Mouse (Mus musculus) liver, embryonic 15.5 days (tissue): ENCODE data around the gene Snx14. TPM values are rescaled to one million over a fixed set of nuclear protein-coding genes. Genes with fewer than 3 reads are reported as not detected.
A peak's percentile ranks its signal among the peaks of the same experiment; 100 is the strongest.

Experiments
- ATAC-seq: fragments of 200-750 bp; cut with Nextera tagmentation; 2 replicates; pipeline ENCODE4 v1.8.0; 2017; ENCODE audit warnings: moderate number of reproducible peaks, mild to moderate bottlenecking, moderate library complexity; ENCODE audit not compliant: insufficient read depth
- H3K27ac ChIP-seq: fragments of 300-500 bp; sonication (generic); replicated peaks from 2 replicates; pipeline ENCODE4 v1.5.1; 2015; ENCODE audit warnings: mild to moderate bottlenecking, inconsistent platforms
- H3K27me3 ChIP-seq: fragments of 300-500 bp; sonication (generic); 2 replicates; pipeline ENCODE4 v1.6.1; 2015; ENCODE audit warnings: mild to moderate bottlenecking, inconsistent platforms
- H3K36me3 ChIP-seq: fragments of 300-500 bp; sonication (generic); replicated peaks from 2 replicates; pipeline ENCODE4 v1.6.1; 2015; ENCODE audit warnings: moderate library complexity, mild to moderate bottlenecking, inconsistent platforms
- H3K4me1 ChIP-seq: fragments of 300-500 bp; sonication (generic); replicated peaks from 2 replicates; pipeline ENCODE4 v1.6.1; 2015; ENCODE audit warnings: inconsistent platforms
- H3K4me2 ChIP-seq: fragments of 300-500 bp; sonication (generic); 2 replicates; pipeline ENCODE4 v1.6.1; 2015; ENCODE audit warnings: moderate library complexity, mild to moderate bottlenecking, inconsistent platforms
- H3K4me3 ChIP-seq: fragments of 300-500 bp; sonication (generic); replicated peaks from 2 replicates; pipeline ENCODE4 v1.5.1; 2015; ENCODE audit warnings: mild to moderate bottlenecking, inconsistent platforms
- H3K9ac ChIP-seq: fragments of 300-500 bp; sonication (generic); 2 replicates; pipeline ENCODE4 v1.6.1; 2015; ENCODE audit warnings: moderate library complexity, mild to moderate bottlenecking, inconsistent platforms
- H3K9me3 ChIP-seq: fragments of 300-500 bp; sonication (generic); replicated peaks from 2 replicates; pipeline ENCODE4 v1.6.1; 2016; ENCODE audit warnings: inconsistent platforms
- WGBS: fragments of 180-500 bp; shearing (Covaris S2); methylation state at CpG from one replicate; pipeline ENCODE4 v1.1.7; 2015; ENCODE audit warnings: mixed read lengths; ENCODE audit not compliant: insufficient replicate concordance; 5-methylcytosine and 5-hydroxymethylcytosine counted together
- polyA plus RNA-seq: library from polyadenylated mRNA; unstranded; fragments of >200 nt; fragmentation: Nextera tagmentation; extraction: Ambion mirVana; gene quantifications from 2 replicates; pipeline ENCODE4 v1.2.1, GENCODE M21; 2015

Gene Snx14
- polyA plus RNA-seq, 1 experiment from 2014 or later = 9.7 TPM

- no peaks in the 10 kb centered on the region for H3K9me3 ChIP-seq
- peaks cover 21% of the 10 kb centered on the region; the same call in 1 of the 2 replicates for H3K36me3 ChIP-seq
- no peak overlapping the region for H3K4me3 ChIP-seq
- 21% methylated on average over 1 of the region's 1 CpGs for WGBS
- H3K27me3 ChIP-seq = no peaks in the 10 kb centered on the region
- no peaks in the 10 kb centered on the region for H3K4me1 ChIP-seq
- no peak overlapping the region for H3K4me2 ChIP-seq
- no peak overlapping the region for H3K9ac ChIP-seq
- no peak overlapping the region for H3K27ac ChIP-seq
- no peak for ATAC-seq
Observed at GRCm38 (mm10) chr9:88380542-88380941, 58.2 kb downstream of the Snx14 start.

GRCm38 (mm10) chr9:88380076-88380475, 58.7 kb downstream of the Snx14 start:
- peaks cover 21% of the 10 kb centered on the region; the same call in 1 of the 2 replicates for H3K36me3 ChIP-seq
- no peak for ATAC-seq
- H3K9ac ChIP-seq = no peak overlapping the region
- no peak overlapping the region for H3K4me3 ChIP-seq
- WGBS = 18% methylated on average over 7 of the region's 7 CpGs
- no peaks in the 10 kb centered on the region for H3K9me3 ChIP-seq
- H3K4me1 ChIP-seq = no peaks in the 10 kb centered on the region
- no peak overlapping the region for H3K27ac ChIP-seq
- no peak overlapping the region for H3K4me2 ChIP-seq
- H3K27me3 ChIP-seq = no peaks in the 10 kb centered on the region

GRCm38 (mm10) chr9:88379057-88379456, 59.7 kb downstream of the Snx14 start:
- Histone ChIP-seq H3K27me3 (no peaks in the 10 kb centered on the region), H3K4me3 (no peak overlapping the region), H3K9me3 (no peaks in the 10 kb centered on the region), H3K36me3 (peaks cover 16% of the 10 kb centered on the region; the same call in 1 of the 2 replicates), H3K27ac (no peak overlapping the region), H3K9ac (no peak overlapping the region), H3K4me1 (no peaks in the 10 kb centered on the region), H3K4me2 (no peak overlapping the region)
- 30% methylated on average over 3 of the region's 3 CpGs for WGBS
- ATAC-seq = no peak

GRCm38 (mm10) chr9:88377483-88377882, 61.3 kb downstream of the Snx14 start:
- Histone ChIP-seq H3K9me3 (no peaks in the 10 kb centered on the region), H3K36me3 (peaks cover 10% of the 10 kb centered on the region; the same call in 1 of the 2 replicates), H3K27me3 (no peaks in the 10 kb centered on the region), H3K9ac (no peak overlapping the region), H3K27ac (no peak overlapping the region), H3K4me1 (no peaks in the 10 kb centered on the region), H3K4me2 (no peak overlapping the region), H3K4me3 (no peak overlapping the region)
- WGBS = 54% methylated on average over 5 of the region's 5 CpGs
- ATAC-seq = no peak

- ATAC-seq = no peak
- no peak overlapping the region for H3K4me2 ChIP-seq
- no peak overlapping the region for H3K4me3 ChIP-seq
- 58% methylated on average over 2 of the region's 2 CpGs for WGBS
- H3K4me1 ChIP-seq = no peaks in the 10 kb centered on the region
- H3K27me3 ChIP-seq = no peaks in the 10 kb centered on the region
- H3K36me3 ChIP-seq = no peaks in the 10 kb centered on the region
- no peaks in the 10 kb centered on the region for H3K9me3 ChIP-seq
- H3K27ac ChIP-seq = no peak overlapping the region
- H3K9ac ChIP-seq = no peak overlapping the region
Observed at GRCm38 (mm10) chr9:88373001-88373400, 65.8 kb downstream of the Snx14 start.

- no peak overlapping the region for H3K4me2 ChIP-seq
- no peaks in the 10 kb centered on the region for H3K9me3 ChIP-seq
- ATAC-seq = no peak
- no peaks in the 10 kb centered on the region for H3K27me3 ChIP-seq
- no peaks in the 10 kb centered on the region for H3K36me3 ChIP-seq
- H3K4me1 ChIP-seq = no peaks in the 10 kb centered on the region
- H3K4me3 ChIP-seq = no peak overlapping the region
- no peak overlapping the region for H3K9ac ChIP-seq
- 59% methylated on average over 2 of the region's 2 CpGs for WGBS
- no peak overlapping the region for H3K27ac ChIP-seq
Observed at GRCm38 (mm10) chr9:88371201-88371600, 67.6 kb downstream of the Snx14 start.

- Histone ChIP-seq H3K4me3 (no peak overlapping the region), H3K9ac (no peak overlapping the region), H3K4me2 (no peak overlapping the region), H3K36me3 (no peaks in the 10 kb centered on the region), H3K4me1 (no peaks in the 10 kb centered on the region), H3K27me3 (no peaks in the 10 kb centered on the region), H3K9me3 (no peaks in the 10 kb centered on the region), H3K27ac (no peak overlapping the region)
- no peak for ATAC-seq
- WGBS = 83% methylated on average over 2 of the region's 2 CpGs
Observed at GRCm38 (mm10) chr9:88369666-88370065, 69.1 kb downstream of the Snx14 start.

GRCm38 (mm10) chr9:88368476-88368875, 70.3 kb downstream of the Snx14 start:
- no peak overlapping the region for H3K27ac ChIP-seq
- no peak for ATAC-seq
- H3K27me3 ChIP-seq = no peaks in the 10 kb centered on the region
- no peak overlapping the region for H3K9ac ChIP-seq
- H3K36me3 ChIP-seq = no peaks in the 10 kb centered on the region
- H3K4me1 ChIP-seq = no peaks in the 10 kb centered on the region
- H3K9me3 ChIP-seq = no peaks in the 10 kb centered on the region
- H3K4me3 ChIP-seq = no peak overlapping the region
- no peak overlapping the region for H3K4me2 ChIP-seq
- WGBS = 66% methylated on average over 5 of the region's 5 CpGs

- Histone ChIP-seq H3K36me3 (no peaks in the 10 kb centered on the region), H3K9me3 (no peaks in the 10 kb centered on the region), H3K4me1 (no peaks in the 10 kb centered on the region), H3K27me3 (no peaks in the 10 kb centered on the region), H3K27ac (no peak overlapping the region), H3K4me3 (no peak overlapping the region), H3K4me2 (no peak overlapping the region), H3K9ac (no peak overlapping the region)
- WGBS = 41% methylated on average over 1 of the region's 1 CpGs
- ATAC-seq = no peak
Observed at GRCm38 (mm10) chr9:88367751-88368150, 71.0 kb downstream of the Snx14 start.

GRCm38 (mm10) chr9:88367322-88367721, 71.4 kb downstream of the Snx14 start:
- Histone ChIP-seq H3K4me3 (no peak overlapping the region), H3K9ac (no peak overlapping the region), H3K4me1 (no peaks in the 10 kb centered on the region), H3K27ac (no peak overlapping the region), H3K9me3 (no peaks in the 10 kb centered on the region), H3K27me3 (no peaks in the 10 kb centered on the region), H3K36me3 (no peaks in the 10 kb centered on the region), H3K4me2 (no peak overlapping the region)
- ATAC-seq = 0 out of 2 replicates have a peak, but pooled peaks have one; percentile 25
- WGBS = 72% methylated on average over 5 of the region's 5 CpGs

GRCm38 (mm10) chr9:88366819-88367218, 71.9 kb downstream of the Snx14 start:
- no peaks in the 10 kb centered on the region for H3K27me3 ChIP-seq
- H3K4me3 ChIP-seq = no peak overlapping the region
- H3K4me1 ChIP-seq = no peaks in the 10 kb centered on the region
- no peak overlapping the region for H3K9ac ChIP-seq
- no peaks in the 10 kb centered on the region for H3K9me3 ChIP-seq
- WGBS = 59% methylated on average over 4 of the region's 4 CpGs
- H3K36me3 ChIP-seq = no peaks in the 10 kb centered on the region
- peak; percentile 78 for ATAC-seq
- H3K27ac ChIP-seq = no peak overlapping the region
- no peak overlapping the region for H3K4me2 ChIP-seq

- H3K4me2 ChIP-seq = no peak overlapping the region
- no peaks in the 10 kb centered on the region for H3K9me3 ChIP-seq
- H3K27ac ChIP-seq = no peak overlapping the region
- no peaks in the 10 kb centered on the region for H3K36me3 ChIP-seq
- H3K27me3 ChIP-seq = no peaks in the 10 kb centered on the region
- ATAC-seq = no peak
- WGBS = 58% methylated on average over 4 of the region's 4 CpGs
- no peak overlapping the region for H3K9ac ChIP-seq
- no peak overlapping the region for H3K4me3 ChIP-seq
- no peaks in the 10 kb centered on the region; the same call in 1 of the 2 replicates for H3K4me1 ChIP-seq
Observed at GRCm38 (mm10) chr9:88366308-88366707, 72.5 kb downstream of the Snx14 start.
